Mouse (Mus musculus): ENCODE measurements at regions not wholly inside any gene's neighbourhood (a gene's known extent, or its start where the extent isn't known, plus 50 kb on each side); places are given as distances from the start of the nearest gene placed in this dataset.
A peak's percentile ranks its signal among the peaks of the same experiment; 100 is the strongest.

DNA sequence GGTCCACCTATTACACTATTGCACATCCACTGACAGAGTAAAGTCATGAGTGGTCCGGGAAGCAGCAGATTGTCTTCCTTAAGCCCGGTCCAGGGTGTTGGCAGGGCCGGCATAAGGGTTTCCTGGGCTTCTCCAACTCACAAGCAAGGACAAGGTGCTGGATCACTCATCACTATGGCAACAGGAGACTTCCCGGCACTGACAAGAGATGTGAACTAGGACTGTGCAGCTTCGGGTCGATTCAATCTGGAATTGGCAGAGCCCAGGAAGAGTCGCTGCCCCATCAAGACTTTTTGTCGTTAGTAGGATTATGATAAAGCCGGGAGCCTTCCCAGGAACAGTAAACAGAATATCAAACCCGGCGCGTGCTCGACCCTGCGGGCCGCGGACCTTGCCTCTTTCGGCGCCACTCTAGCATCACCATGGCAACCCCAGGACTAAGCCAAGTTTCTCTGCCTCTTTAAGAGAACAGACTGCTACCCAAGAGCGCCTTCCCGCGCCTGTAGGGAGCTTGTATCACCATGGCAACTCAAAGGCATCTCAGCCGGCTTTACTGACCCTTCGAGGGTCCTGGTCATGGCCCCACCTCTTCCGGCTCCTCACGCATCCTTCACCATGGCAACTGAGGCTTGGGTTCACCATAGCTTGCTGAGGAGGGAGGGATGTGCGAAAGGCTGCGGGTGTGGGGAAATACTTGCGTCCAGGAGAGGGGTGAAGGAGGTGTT lies 103.3 kb upstream of the Tgm3 start:
- H3K27ac ChIP-seq (ENCODE audit: insufficient read depth, low read length), result no peak overlapping the region
- no peak for TF ChIP-seq POLR2A (IDR thresholded peaks at IDR 0.05; ENCODE audit: low read depth, low read length)
- no peak for TF ChIP-seq CTCF (IDR thresholded peaks at IDR 0.05; ENCODE audit: borderline replicate concordance, insufficient read depth, low read length)
- H3K4me1 ChIP-seq (ENCODE audit: control insufficient read depth, insufficient read depth, low read length), result no peaks in the 10 kb centered on the region
- H3K4me3 ChIP-seq (ENCODE audit: insufficient read depth, low read length), result no peak overlapping the region

DNA sequence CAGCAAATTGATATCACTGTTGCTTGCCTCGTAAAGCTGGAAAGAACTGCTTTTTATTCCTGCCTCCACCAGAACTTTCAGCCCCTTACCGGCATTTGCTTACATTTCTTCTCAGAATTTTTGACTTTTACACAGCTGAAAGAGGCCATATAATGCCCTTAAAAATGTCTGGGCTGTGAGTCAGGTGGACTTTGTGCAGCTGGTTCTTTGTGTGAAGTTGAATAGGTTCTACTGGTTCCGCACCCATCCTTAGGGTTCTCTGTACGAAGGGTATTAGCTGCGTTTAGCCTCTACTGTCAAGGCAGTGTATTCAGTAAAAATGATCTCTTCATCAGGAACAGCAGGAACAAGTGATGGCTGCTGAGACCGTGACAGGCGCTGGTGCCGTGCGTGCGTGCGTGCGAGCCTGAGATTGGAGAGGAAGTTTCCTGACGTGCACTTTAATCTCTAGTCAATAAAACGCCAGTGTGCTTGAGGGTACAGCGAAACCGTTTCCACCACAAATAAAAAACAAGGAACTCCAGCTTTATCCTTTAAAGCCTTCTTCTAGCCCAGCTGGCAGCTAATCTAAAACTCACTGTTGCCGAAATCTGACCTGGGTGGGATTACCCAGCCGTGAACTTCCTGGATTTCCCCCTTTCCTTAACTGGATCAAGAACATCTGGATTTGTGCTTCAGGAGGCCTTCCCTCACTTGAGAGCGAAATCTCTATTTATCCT lies 100.8 kb upstream of the Tgm3 start:
- no peak overlapping the region for H3K27ac ChIP-seq (ENCODE audit: insufficient read depth, low read length)
- TF ChIP-seq CTCF (IDR thresholded peaks at IDR 0.05; ENCODE audit: borderline replicate concordance, insufficient read depth, low read length), result no peak
- TF ChIP-seq POLR2A (IDR thresholded peaks at IDR 0.05; ENCODE audit: low read depth, low read length), result no peak
- no peak overlapping the region for H3K4me3 ChIP-seq (ENCODE audit: insufficient read depth, low read length)
- H3K4me1 ChIP-seq (ENCODE audit: control insufficient read depth, insufficient read depth, low read length), result no peaks in the 10 kb centered on the region

DNA sequence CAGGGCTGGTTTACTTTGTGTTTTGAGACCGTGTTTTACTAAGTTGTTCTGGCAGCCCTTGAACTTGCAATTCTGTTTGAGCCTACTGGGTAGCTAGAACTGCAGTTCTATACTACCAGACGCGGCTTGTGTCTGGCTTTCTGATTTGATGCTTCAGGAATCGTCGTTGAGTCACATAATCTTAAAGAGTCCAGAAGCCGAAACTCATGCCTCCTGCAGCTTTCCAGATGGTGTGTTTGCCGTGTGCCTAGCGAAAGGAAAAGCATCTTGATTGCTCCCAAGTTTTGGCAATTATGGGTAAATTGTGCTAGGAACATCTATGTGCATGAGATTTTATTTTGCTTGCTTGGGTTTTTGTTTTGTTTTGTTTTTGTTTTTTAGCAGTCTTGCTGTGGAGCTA lies 99.6 kb upstream of the Tgm3 start:
- TF ChIP-seq CTCF (IDR thresholded peaks at IDR 0.05; ENCODE audit: borderline replicate concordance, insufficient read depth, low read length) (no peak), POLR2A (IDR thresholded peaks at IDR 0.05; ENCODE audit: low read depth, low read length) (no peak)
- Histone ChIP-seq H3K4me3 (ENCODE audit: insufficient read depth, low read length) (no peak overlapping the region), H3K27ac (ENCODE audit: insufficient read depth, low read length) (no peak overlapping the region), H3K4me1 (ENCODE audit: control insufficient read depth, insufficient read depth, low read length) (no peaks in the 10 kb centered on the region)

DNA sequence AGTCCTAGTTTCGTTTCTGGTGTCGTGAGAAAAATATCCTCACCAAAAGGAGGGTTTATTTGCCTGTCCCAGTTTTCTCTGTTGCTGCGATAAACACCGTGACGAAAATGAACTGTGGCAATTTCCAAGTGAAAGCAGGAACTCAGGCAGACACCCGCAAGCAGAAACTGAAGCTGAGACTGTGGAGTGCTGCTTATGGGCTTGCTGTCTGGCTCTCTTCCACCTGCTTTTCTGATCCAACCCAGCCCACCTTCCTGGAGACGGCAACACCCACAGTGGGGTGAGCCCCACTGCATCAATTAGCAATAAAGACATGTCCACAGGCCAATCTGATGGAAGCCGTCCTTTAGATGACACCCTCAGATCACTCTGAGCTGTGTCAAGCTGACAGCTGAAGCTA lies 97.9 kb upstream of the Tgm3 start:
- H3K27ac ChIP-seq (ENCODE audit: insufficient read depth, low read length), result no peak overlapping the region
- no peaks in the 10 kb centered on the region for H3K4me1 ChIP-seq (ENCODE audit: control insufficient read depth, insufficient read depth, low read length)
- H3K4me3 ChIP-seq (ENCODE audit: insufficient read depth, low read length), result no peak overlapping the region
- TF ChIP-seq POLR2A (IDR thresholded peaks at IDR 0.05; ENCODE audit: low read depth, low read length), result no peak
- TF ChIP-seq CTCF (IDR thresholded peaks at IDR 0.05; ENCODE audit: borderline replicate concordance, insufficient read depth, low read length), result no peak

DNA sequence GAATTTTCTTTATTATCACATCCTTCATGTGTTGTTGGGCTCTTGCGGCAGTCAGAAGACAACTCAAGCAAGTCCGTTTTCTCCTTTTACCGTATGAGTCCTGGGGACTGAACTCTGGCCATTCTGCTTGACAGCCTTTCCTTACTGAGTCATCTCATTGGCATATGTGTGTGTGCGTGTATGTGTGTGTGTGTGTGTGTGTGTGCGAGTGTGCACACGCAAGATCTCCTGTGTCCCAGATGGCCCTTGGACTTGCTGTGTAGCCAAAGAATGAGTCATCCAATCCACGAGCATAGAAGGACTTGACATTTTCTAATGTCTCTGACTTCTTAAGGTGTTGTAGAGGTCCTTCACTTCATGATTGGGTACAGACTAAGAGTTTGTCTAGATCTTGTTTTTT lies 95.7 kb upstream of the Tgm3 start:
- Histone ChIP-seq H3K4me1 (ENCODE audit: control insufficient read depth, insufficient read depth, low read length) (no peaks in the 10 kb centered on the region), H3K4me3 (ENCODE audit: insufficient read depth, low read length) (no peak overlapping the region), H3K27ac (ENCODE audit: insufficient read depth, low read length) (no peak overlapping the region)
- TF ChIP-seq POLR2A (IDR thresholded peaks at IDR 0.05; ENCODE audit: low read depth, low read length), result no peak
- TF ChIP-seq CTCF (IDR thresholded peaks at IDR 0.05; ENCODE audit: borderline replicate concordance, insufficient read depth, low read length), result no peak

DNA sequence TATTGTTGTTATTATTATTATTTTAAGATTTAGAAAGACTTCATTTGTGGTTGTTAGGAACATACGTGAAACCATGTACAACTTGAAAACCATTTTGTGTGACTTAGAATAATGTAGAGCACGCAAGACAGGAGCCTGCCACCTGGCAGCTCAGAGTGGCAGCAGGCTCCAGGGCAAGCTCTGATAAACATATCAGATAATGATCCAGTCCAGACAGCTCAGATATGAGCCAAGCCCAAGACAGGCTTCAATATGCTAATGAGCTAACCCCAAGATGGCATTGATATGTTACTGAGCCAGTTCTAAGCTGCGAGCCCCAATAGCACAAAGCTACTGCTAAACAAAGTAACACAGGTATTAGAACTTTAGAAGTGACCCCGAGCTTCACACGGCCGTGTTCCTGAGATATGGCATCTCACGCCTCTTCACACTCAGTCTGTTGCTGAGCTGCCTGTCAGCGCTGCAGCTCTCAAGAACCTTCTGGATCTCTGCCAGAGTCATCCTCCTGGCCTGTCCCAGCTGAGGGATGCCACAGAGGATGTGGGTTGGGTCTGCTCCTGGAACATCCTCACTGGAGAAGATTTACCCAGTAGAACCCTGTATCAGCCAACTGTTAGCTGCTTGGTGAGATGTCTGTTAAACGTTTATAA lies 93.9 kb upstream of the Tgm3 start:
- no peak overlapping the region for H3K27ac ChIP-seq (ENCODE audit: insufficient read depth, low read length)
- H3K4me3 ChIP-seq (ENCODE audit: insufficient read depth, low read length), result no peak overlapping the region
- no peaks in the 10 kb centered on the region for H3K4me1 ChIP-seq (ENCODE audit: control insufficient read depth, insufficient read depth, low read length)
- TF ChIP-seq POLR2A (IDR thresholded peaks at IDR 0.05; ENCODE audit: low read depth, low read length) (no peak), CTCF (IDR thresholded peaks at IDR 0.05; ENCODE audit: borderline replicate concordance, insufficient read depth, low read length) (no peak)

DNA sequence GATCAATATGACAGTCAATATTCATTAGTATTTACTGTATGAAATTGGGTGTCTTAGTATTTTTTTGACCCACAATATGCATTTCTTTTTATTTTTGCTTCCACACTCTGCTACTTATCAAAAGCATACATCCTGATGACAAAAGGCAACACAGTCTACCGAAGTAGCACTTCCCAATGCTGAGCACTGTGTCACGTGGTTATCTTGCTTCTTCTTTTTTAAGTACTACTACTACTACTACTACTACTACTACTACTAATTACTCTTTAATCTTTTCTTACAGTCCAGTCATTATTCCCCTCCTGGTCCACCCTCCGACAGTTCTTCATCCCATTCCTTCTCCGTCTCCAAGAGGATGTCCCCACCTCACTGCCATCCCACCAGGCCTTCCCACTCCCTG lies 92.6 kb upstream of the Tgm3 start:
- Histone ChIP-seq H3K4me1 (ENCODE audit: control insufficient read depth, insufficient read depth, low read length) (no peaks in the 10 kb centered on the region), H3K27ac (ENCODE audit: insufficient read depth, low read length) (no peak overlapping the region)
- TF ChIP-seq CTCF (IDR thresholded peaks at IDR 0.05; ENCODE audit: borderline replicate concordance, insufficient read depth, low read length) (no peak), POLR2A (IDR thresholded peaks at IDR 0.05; ENCODE audit: low read depth, low read length) (no peak)

DNA sequence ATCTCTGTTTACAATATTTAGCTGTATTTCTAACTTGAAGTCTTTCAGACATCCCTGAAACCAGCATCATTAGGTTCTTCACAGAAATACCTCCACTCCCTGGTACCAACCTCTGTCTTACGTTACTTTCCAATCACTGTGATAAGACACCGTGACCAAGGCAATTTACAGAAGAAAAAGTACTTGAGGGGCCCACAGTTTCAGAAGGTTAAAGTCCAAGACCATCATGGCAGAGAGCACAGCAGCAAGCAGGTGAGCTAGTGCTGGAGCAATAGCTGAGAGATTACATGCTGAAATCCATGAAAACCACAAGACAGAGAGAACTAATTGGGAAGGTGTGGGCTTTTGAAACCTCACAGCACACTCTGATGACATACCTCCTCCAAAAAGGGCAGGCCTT lies 84.9 kb upstream of the Tgm3 start:
- Histone ChIP-seq H3K4me3 (ENCODE audit: insufficient read depth, low read length) (no peak overlapping the region), H3K4me1 (ENCODE audit: control insufficient read depth, insufficient read depth, low read length) (no peaks in the 10 kb centered on the region), H3K27ac (ENCODE audit: insufficient read depth, low read length) (no peak overlapping the region)
- TF ChIP-seq POLR2A (IDR thresholded peaks at IDR 0.05; ENCODE audit: low read depth, low read length) (no peak), CTCF (IDR thresholded peaks at IDR 0.05; ENCODE audit: borderline replicate concordance, insufficient read depth, low read length) (no peak)

More for the DNA sequence above, 92.6 kb upstream of the Tgm3 start:
- H3K4me3 ChIP-seq (ENCODE audit: insufficient read depth, low read length), result no peak overlapping the region

DNA sequence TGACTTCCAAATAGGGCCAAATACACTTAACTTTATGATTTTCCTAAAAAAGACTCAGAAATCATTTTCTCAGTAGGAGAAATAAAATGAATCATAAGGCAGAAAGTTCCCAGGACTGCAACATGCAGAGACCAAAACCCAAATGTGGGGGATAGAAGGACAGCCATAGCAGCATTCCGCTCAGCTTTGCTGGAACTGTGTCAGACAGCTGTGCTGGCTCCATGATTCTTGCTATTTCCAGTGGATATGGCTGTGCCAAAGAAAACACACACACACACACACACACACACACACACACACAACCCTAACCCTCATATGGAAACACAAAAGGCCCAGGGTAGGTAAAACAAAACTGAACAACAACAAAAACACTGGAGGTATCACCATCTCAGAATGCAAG lies 78.6 kb upstream of the Tgm3 start:
- no peak for TF ChIP-seq CTCF (IDR thresholded peaks at IDR 0.05; ENCODE audit: borderline replicate concordance, insufficient read depth, low read length)
- TF ChIP-seq POLR2A (IDR thresholded peaks at IDR 0.05; ENCODE audit: low read depth, low read length), result no peak
- no peak overlapping the region for H3K4me3 ChIP-seq (ENCODE audit: insufficient read depth, low read length)

DNA sequence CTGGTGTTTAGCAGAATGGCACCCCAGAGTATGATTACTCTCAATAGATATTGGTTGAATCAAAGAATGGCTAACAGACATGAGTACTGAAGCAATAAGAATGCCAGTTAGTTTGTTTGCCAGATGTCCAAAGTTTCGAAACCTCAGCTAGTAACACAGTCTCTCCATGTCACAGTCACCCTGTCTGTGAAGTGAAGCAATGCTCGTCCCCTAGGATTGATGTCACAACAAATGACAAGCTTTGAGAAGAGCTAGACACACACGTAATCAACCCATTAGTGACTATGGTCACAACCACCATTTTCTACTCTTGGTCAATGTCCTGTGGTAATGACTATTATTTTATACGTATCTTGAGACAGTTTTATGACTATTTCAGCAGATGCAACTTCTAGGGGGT lies 69.3 kb upstream of the Tgm3 start:
- H3K27ac ChIP-seq (ENCODE audit: insufficient read depth, low read length), result no peak overlapping the region

More for the DNA sequence above, 78.6 kb upstream of the Tgm3 start:
- H3K27ac ChIP-seq (ENCODE audit: insufficient read depth, low read length), result peak overlapping the region; percentile 18
- H3K4me1 ChIP-seq (ENCODE audit: control insufficient read depth, insufficient read depth, low read length), result no peaks in the 10 kb centered on the region

More for the DNA sequence above, 69.3 kb upstream of the Tgm3 start:
- Histone ChIP-seq H3K4me3 (ENCODE audit: insufficient read depth, low read length) (no peak overlapping the region), H3K4me1 (ENCODE audit: control insufficient read depth, insufficient read depth, low read length) (no peaks in the 10 kb centered on the region)
- TF ChIP-seq CTCF (IDR thresholded peaks at IDR 0.05; ENCODE audit: borderline replicate concordance, insufficient read depth, low read length) (no peak), POLR2A (IDR thresholded peaks at IDR 0.05; ENCODE audit: low read depth, low read length) (no peak)

Measured in embryonic fibroblast, embryonic 13.5 days (primary cell).